Mouse (Mus musculus): ENCODE data around the gene Tekt5. TPM values are rescaled to one million over a fixed set of nuclear protein-coding genes. Genes with fewer than 3 reads are reported as not detected.

Gene Tekt5
- polyA plus RNA-seq, 1 experiment, result 20.3 TPM

DNA sequence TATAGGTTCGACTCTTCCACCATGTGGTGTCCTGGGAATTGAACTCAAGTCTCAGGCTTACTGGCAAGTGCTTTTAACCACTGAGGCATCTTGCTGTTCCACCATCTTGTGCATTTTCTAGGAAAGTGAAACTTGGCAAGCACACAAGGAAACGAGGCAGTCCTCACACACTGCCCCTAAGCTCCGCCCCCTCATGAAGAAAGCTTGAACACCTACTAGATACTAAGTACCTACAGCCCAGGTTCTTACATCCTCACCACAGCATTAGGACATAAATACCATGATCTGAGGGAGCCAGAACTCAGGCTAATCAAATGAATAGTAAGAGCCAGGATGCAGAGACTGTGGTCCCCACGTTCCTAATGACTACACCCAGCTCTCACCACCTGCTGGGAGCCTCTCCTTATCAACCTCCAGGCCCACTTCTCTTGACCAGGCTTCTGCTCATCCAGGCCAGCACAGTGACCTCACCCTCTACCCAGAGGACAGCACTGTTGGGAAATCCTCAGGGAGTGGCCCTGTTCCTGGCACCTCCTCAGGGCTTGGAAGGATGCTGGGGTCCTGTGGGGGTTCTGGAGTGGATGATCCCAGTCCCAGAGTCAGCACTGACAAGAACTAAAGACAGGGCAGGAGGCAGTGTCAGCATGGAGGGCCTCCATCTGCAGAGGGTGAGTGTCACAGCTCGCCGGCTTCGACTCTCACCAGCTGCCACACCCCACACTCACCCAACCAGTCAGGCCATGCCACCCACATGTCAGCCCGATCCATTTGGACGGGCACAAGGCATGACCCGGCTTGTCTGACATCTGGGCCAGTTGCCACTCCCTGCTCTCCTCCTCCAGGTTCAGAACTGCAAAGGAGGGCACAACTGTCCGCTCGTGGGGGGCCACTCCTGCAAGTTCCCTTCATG lies 64.4 kb downstream of the Tekt5 start:
- TF ChIP-seq POLR2A (IDR thresholded peaks at IDR 0.05; ENCODE audit: borderline replicate concordance, insufficient read depth, low read length) (no peak), CTCF (IDR thresholded peaks at IDR 0.05; ENCODE audit: borderline replicate concordance, insufficient read depth, low read depth, low read length) (no peak)
- Histone ChIP-seq H3K27ac (ENCODE audit: insufficient read depth, low read length) (no peak overlapping the region), H3K4me1 (ENCODE audit: control insufficient read depth, insufficient read depth, low read length) (no peaks in the 10 kb centered on the region), H3K4me3 (replicated peaks; ENCODE audit: insufficient read depth, low read depth, low read length) (no peak overlapping the region), H3K27me3 (ENCODE audit: control insufficient read depth, insufficient read depth, low read length) (no peaks in the 10 kb centered on the region)
- DNase-seq, result no peak
- WGBS, result 54% methylated on average over 12 of the region's 12 CpGs

DNA sequence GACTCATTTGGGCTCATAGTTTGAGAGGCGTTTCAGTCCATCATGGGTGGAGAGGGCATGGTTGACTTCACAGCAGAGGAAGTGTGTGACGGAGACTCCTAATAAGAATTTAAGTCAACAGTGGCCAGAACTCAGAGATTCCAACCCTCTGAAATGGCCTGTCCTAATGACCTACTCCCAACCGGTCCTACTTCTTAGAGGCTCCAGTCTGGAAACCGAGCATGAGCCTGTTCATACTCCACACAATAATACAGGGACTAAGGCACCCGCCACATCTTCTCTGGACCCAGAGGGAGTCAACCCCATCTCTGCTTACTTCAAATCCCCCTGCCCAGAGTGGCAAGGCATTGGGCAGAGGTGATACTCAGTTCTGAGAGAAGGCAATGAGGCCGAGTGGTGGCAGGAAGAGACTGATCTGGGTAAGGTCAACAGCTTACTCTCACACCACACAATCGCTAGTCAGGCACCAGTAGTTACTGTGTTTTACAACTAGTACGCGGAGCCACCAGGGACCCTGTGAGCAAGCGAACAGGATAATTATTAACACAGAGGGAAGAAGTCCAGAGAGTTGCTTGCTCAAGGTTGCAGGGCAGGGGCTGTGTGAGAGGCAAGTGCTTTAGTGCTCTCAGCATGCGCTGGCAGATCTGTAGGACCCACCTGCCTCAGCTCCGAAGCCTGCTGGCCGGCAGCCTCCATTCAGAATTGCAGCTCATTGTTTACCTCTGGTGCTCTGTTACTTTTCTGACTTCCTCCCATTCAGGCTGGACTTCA lies 67.5 kb downstream of the Tekt5 start:
- no peaks in the 10 kb centered on the region for H3K27me3 ChIP-seq (ENCODE audit: control insufficient read depth, insufficient read depth, low read length)
- WGBS, result 65% methylated on average over 13 of the region's 13 CpGs

DNA sequence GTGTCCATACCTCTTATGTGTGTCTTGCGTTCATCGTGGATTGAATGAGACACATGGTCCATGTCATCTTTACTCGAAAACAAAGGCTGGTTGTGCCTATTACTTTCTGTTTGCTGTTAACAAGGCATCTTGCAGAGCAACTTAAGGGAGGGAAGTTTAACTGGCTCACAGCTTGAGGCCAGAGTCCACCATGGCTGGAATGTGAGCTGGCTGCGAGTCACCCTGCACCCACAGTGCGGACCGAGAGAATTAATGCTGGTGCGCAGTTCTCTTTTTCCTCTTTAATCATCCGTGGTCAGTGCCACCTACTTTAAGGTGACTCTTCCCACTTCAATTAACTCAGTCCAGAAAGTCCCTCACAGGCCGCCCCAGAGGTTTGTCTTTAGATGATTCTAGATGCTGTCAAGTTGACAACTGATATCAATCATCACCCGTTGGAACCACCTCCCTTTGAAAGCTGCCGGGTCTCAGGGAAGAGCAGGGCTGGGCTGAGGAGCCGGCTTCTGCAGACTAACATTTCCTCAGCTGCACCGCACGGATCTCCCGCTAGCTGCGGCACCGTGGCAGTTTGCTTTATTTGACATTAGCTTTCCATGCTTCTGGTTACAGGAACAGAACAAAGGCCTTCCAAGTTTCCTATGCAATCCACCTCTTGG lies 75.2 kb downstream of the Tekt5 start:
- Histone ChIP-seq H3K27me3 (ENCODE audit: control insufficient read depth, insufficient read depth, low read length) (no peaks in the 10 kb centered on the region), H3K4me1 (ENCODE audit: control insufficient read depth, insufficient read depth, low read length) (no peaks in the 10 kb centered on the region), H3K27ac (ENCODE audit: insufficient read depth, low read length) (no peak overlapping the region), H3K4me3 (replicated peaks; ENCODE audit: insufficient read depth, low read depth, low read length) (no peak overlapping the region)
- WGBS, result 60% methylated on average over 17 of the region's 17 CpGs
- TF ChIP-seq CTCF (IDR thresholded peaks at IDR 0.05; ENCODE audit: borderline replicate concordance, insufficient read depth, low read depth, low read length) (no peak), POLR2A (IDR thresholded peaks at IDR 0.05; ENCODE audit: borderline replicate concordance, insufficient read depth, low read length) (no peak)
- no peak for DNase-seq

More for the DNA sequence above, 67.5 kb downstream of the Tekt5 start:
- Histone ChIP-seq H3K27ac (ENCODE audit: insufficient read depth, low read length) (no peak overlapping the region), H3K4me3 (replicated peaks; ENCODE audit: insufficient read depth, low read depth, low read length) (no peak overlapping the region), H3K4me1 (ENCODE audit: control insufficient read depth, insufficient read depth, low read length) (no peaks in the 10 kb centered on the region)
- no peak for TF ChIP-seq POLR2A (IDR thresholded peaks at IDR 0.05; ENCODE audit: borderline replicate concordance, insufficient read depth, low read length)
- no peak for DNase-seq

DNA sequence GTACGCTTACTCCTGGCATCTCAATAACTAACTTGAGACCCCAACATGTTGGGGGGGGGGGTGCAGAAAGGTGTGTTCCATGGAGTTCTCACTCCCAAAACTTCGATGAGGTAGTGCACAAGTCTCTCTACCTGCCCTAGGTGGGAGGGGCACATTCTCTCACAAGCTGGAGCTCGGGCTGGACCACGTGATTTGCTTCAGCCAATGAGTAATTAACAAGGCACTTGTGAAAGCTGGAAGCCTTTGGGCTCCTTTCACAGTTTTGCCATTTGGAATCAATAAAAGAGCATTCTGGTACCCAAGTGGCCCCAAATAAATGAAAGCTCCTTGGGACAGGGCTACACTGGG lies 78.1 kb downstream of the Tekt5 start:
- TF ChIP-seq POLR2A (IDR thresholded peaks at IDR 0.05; ENCODE audit: borderline replicate concordance, insufficient read depth, low read length) (no peak), CTCF (IDR thresholded peaks at IDR 0.05; ENCODE audit: borderline replicate concordance, insufficient read depth, low read depth, low read length) (no peak)
- 63% methylated on average over 4 of the region's 4 CpGs for WGBS
- Histone ChIP-seq H3K4me3 (replicated peaks; ENCODE audit: insufficient read depth, low read depth, low read length) (no peak overlapping the region), H3K27me3 (ENCODE audit: control insufficient read depth, insufficient read depth, low read length) (no peaks in the 10 kb centered on the region; the same call in 1 of the 2 replicates), H3K4me1 (ENCODE audit: control insufficient read depth, insufficient read depth, low read length) (no peaks in the 10 kb centered on the region), H3K27ac (ENCODE audit: insufficient read depth, low read length) (no peak overlapping the region)
- DNase-seq, result no peak

DNA sequence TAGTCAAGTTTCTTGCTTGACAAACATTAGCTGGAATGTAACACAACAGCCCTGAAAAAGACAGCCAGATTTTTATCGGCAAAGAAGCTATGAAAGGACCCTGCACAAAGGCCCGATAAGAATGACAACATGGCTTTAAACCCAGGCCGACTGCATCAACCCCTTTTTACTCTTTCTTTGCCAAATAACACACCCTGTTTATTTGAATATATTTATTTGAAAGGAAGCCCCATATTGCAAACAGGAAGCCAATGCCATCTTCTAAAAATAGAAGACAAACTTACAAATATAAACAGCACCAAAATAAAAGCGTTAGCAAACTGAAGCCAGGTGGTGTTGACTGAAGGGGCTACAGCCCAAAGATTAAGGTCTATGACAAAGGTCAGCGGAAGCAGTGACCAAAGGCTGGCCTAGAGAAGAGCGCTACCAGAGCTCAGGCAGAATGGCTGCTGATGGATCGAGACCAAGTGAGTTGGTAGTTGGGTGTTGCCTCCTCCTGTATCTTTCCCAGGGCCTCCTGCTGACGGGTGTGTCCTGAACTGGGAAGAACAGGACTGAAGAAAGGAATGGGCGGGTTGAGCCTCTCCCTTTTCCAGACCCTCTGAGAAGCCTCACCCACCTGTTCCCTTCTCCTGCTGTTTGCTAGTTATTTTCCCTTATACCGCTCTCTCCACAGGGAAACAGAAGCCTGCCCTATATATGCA lies 78.6 kb downstream of the Tekt5 start:
- no peak for TF ChIP-seq CTCF (IDR thresholded peaks at IDR 0.05; ENCODE audit: borderline replicate concordance, insufficient read depth, low read depth, low read length)
- TF ChIP-seq POLR2A (IDR thresholded peaks at IDR 0.05; ENCODE audit: borderline replicate concordance, insufficient read depth, low read length), result no peak
- no peak for DNase-seq
- Histone ChIP-seq H3K27ac (ENCODE audit: insufficient read depth, low read length) (no peak overlapping the region), H3K27me3 (ENCODE audit: control insufficient read depth, insufficient read depth, low read length) (no peaks in the 10 kb centered on the region; the same call in 1 of the 2 replicates), H3K4me3 (replicated peaks; ENCODE audit: insufficient read depth, low read depth, low read length) (no peak overlapping the region), H3K4me1 (ENCODE audit: control insufficient read depth, insufficient read depth, low read length) (no peaks in the 10 kb centered on the region)
- WGBS, result 87% methylated on average over 10 of the region's 10 CpGs

DNA sequence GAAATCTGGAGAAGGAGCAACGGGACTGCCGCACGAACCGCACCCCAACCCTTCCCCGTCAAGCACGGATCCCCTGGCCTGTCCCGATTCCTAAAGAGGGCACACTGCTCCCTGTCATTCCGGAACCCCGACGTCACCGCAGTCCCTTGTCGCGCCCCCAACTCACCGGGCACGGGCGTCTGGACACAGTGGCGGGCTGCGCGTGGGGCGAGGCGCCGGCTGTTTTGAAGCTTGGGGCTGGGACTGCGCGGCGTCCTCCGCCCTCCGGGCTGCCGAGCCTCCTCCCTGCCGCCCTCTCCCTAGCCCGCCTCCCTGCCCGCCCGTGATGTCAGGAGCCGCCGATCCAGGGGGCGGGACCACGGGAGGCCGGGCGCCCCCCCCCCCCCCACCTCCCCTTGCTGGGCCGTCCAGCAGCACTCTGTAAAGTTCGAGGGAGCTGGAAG lies 81.6 kb downstream of the Tekt5 start, which contains the start of gene Emp2:
TSS of gene Emp2 (minus strand) at position 323 of the 443 bp plus-strand sequence.
- no peak for DNase-seq
- under 1% methylated on average over 40 of the region's 40 CpGs for WGBS
- peak within 1 kb of the TSS; percentile 17 for H3K4me3 ChIP-seq (replicated peaks; ENCODE audit: insufficient read depth, low read depth, low read length)
- H3K27me3 ChIP-seq (ENCODE audit: control insufficient read depth, insufficient read depth, low read length), result no peaks in the 10 kb centered on the region; the same call in 1 of the 2 replicates
- H3K4me1 ChIP-seq (ENCODE audit: control insufficient read depth, insufficient read depth, low read length), result no peaks in the 10 kb centered on the region
- H3K27ac ChIP-seq (ENCODE audit: insufficient read depth, low read length), result no peak within 1 kb of the TSS
- TF ChIP-seq POLR2A (IDR thresholded peaks at IDR 0.05; ENCODE audit: borderline replicate concordance, insufficient read depth, low read length) (no peak), CTCF (IDR thresholded peaks at IDR 0.05; ENCODE audit: borderline replicate concordance, insufficient read depth, low read depth, low read length) (no peak)

DNA sequence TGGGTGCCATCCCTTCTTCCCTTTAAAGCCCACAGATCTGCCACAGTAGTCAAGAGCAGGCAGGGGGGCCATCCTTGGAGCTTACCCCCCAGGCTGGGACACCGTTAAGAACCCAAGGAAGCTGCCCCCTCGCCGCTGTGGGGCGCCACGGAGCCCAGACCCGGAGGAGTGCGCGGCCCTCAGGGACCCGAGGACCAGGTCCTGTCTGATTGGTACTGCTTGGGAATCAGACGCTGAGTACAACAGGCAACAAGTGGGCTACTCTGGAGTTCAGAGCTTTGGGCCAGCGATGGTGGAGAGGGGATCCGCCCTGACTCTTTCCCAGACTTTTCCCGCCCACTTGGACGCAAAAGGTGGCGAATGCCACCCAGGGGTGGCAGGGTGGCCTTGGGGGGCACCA lies 82.1 kb downstream of the Tekt5 start:
- Histone ChIP-seq H3K4me3 (replicated peaks; ENCODE audit: insufficient read depth, low read depth, low read length) (peak overlapping the region; percentile 17), H3K27ac (ENCODE audit: insufficient read depth, low read length) (no peak overlapping the region), H3K4me1 (ENCODE audit: control insufficient read depth, insufficient read depth, low read length) (no peaks in the 10 kb centered on the region), H3K27me3 (ENCODE audit: control insufficient read depth, insufficient read depth, low read length) (no peaks in the 10 kb centered on the region; the same call in 1 of the 2 replicates)
- 4% methylated on average over 15 of the region's 15 CpGs for WGBS
- TF ChIP-seq POLR2A (IDR thresholded peaks at IDR 0.05; ENCODE audit: borderline replicate concordance, insufficient read depth, low read length), result no peak
- no peak for TF ChIP-seq CTCF (IDR thresholded peaks at IDR 0.05; ENCODE audit: borderline replicate concordance, insufficient read depth, low read depth, low read length)
- DNase-seq, result no peak
